Comparison of ENCODE assay signal across 19 mouse cellular contexts in the genomic region with DNA sequence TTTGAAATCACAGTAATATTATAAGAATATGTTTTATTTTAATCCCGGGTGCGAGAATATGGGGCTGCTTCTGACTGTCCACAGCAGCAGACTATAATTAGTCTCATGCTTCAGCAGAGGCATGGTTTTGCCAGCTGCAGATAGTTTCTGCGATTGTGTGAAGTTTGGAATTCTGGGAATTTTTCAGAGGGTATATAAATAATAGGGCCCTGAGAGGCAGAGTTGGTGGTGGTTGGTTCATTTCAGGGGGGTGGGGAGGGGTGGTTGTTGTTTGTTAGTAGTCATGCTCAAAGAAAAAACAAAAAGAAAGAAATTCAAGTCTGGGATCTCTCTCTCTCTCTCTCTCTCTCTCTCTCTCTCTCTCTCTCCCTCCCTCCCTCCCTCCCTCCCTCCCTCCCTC.
A peak's percentile ranks its signal among the peaks of the same experiment; 100 is the strongest.
DNase-seq lines count a peak whose midpoint lies in the region; ATAC-seq lines count a peak whose summit lies in the region.
"Had no signal": no experiment of that assay in that cellular context is flagged by ENCODE, and none has a peak within 500 bp of the region (broad histone marks: within the 10 kb centered on the region; RNA-seq: fewer than 3 reads in every experiment).

No protein-coding gene starts in this region.

- DNase-seq in forebrain, embryonic 10.5 days (ENCODE audit: extremely low spot score, low spot score), result no peak
- DNase-seq in heart, adult 8-10 months (ENCODE audit: low spot score), result no peak
- DNase-seq in hindbrain, embryonic 10.5 days (ENCODE audit: low spot score), result no peak
- DNase-seq in hindbrain, embryonic 14.5 days (ENCODE audit: low spot score), result no peak
- DNase-seq in telencephalon, adult 2 months (ENCODE audit: low read depth, low spot score), result peak; percentile 18
- no peak for DNase-seq in right cerebral cortex, postnatal 36 days (ENCODE audit: low spot score in 2 of 2)
- DNase-seq: adrenal gland, postnatal 25 days; cerebellum, adult 2 months; cerebellum, postnatal 10 days; gastrocnemius, postnatal 36 days; heart, adult 11 months; kidney, adult 11 months; kidney, adult 9 months had no signal

- H3K9ac ChIP-seq in forebrain, embryonic 13.5 days, result no peak overlapping the region
- no peak overlapping the region for H3K9ac ChIP-seq in heart, embryonic 13.5 days
- H3K9ac ChIP-seq in hindbrain, embryonic 14.5 days, result no peak overlapping the region
- H3K9ac ChIP-seq: hindbrain, embryonic 12.5 days had no signal

- H3K27ac ChIP-seq in forebrain, embryonic 10.5 days, result peak overlapping the region; percentile 65; the same call in 1 of the 2 replicates
- no peak overlapping the region for H3K27ac ChIP-seq in forebrain, embryonic 13.5 days
- 0 out of 2 replicates have a peak overlapping the region, but pooled peaks have one; percentile 12 for H3K27ac ChIP-seq in heart, embryonic 13.5 days (replicated peaks)
- peak overlapping the region; percentile 70; the same call in 1 of the 2 replicates for H3K27ac ChIP-seq in hindbrain, embryonic 10.5 days
- no peak overlapping the region for H3K27ac ChIP-seq in hindbrain, embryonic 14.5 days
- H3K27ac ChIP-seq: hindbrain, embryonic 12.5 days; hindbrain, postnatal 0 days had no signal

- no peaks in the 10 kb centered on the region for H3K27me3 ChIP-seq in forebrain, embryonic 10.5 days (ENCODE audit: poor library complexity, severe bottlenecking)
- H3K27me3 ChIP-seq in forebrain, embryonic 13.5 days, result no peaks in the 10 kb centered on the region
- H3K27me3 ChIP-seq in heart, embryonic 13.5 days (replicated peaks), result no peaks in the 10 kb centered on the region
- no peaks in the 10 kb centered on the region for H3K27me3 ChIP-seq in hindbrain, embryonic 10.5 days (ENCODE audit: insufficient read depth, poor library complexity, severe bottlenecking)
- H3K27me3 ChIP-seq in hindbrain, embryonic 14.5 days (ENCODE audit: control insufficient read depth, insufficient read depth, low read length), result no peaks in the 10 kb centered on the region
- H3K27me3 ChIP-seq: hindbrain, embryonic 12.5 days; Patski had no signal

- 79% methylated on average over 3 of the region's 3 CpGs for WGBS in forebrain, embryonic 10.5 days
- 70% methylated on average over 3 of the region's 3 CpGs for WGBS in forebrain, embryonic 13.5 days
- WGBS in heart, embryonic 13.5 days, result 36% methylated on average over 3 of the region's 3 CpGs
- 78% methylated on average over 3 of the region's 3 CpGs for WGBS in hindbrain, embryonic 10.5 days
- 77% methylated on average over 3 of the region's 3 CpGs for WGBS in hindbrain, embryonic 14.5 days

- H3K36me3 ChIP-seq in forebrain, embryonic 10.5 days (replicated peaks), result no peaks in the 10 kb centered on the region
- no peaks in the 10 kb centered on the region for H3K36me3 ChIP-seq in forebrain, embryonic 13.5 days (ENCODE audit: poor library complexity, severe bottlenecking)
- H3K36me3 ChIP-seq in heart, embryonic 13.5 days, result no peaks in the 10 kb centered on the region
- H3K36me3 ChIP-seq in hindbrain, embryonic 10.5 days, result no peaks in the 10 kb centered on the region
- H3K36me3 ChIP-seq in hindbrain, embryonic 14.5 days (replicated peaks; ENCODE audit: control insufficient read depth, insufficient read depth), result no peaks in the 10 kb centered on the region
- H3K36me3 ChIP-seq: hindbrain, embryonic 12.5 days had no signal

- ATAC-seq in forebrain, embryonic 13.5 days, result no peak
- ATAC-seq in heart, embryonic 13.5 days (ENCODE audit: extremely low read depth, insufficient number of reproducible peaks, low FRiP score, low TSS enrichment), result no peak
- no peak for ATAC-seq in hindbrain, embryonic 14.5 days (ENCODE audit: low FRiP score)
- ATAC-seq: activated CD4-positive, CD25-positive, alpha-beta regulatory T cell, adult 4 months; hindbrain, postnatal 0 days; Patski had no signal

- peaks cover 24% of the 10 kb centered on the region for H3K4me1 ChIP-seq in forebrain, embryonic 10.5 days
- H3K4me1 ChIP-seq in forebrain, embryonic 13.5 days, result peaks cover 10% of the 10 kb centered on the region
- H3K4me1 ChIP-seq in heart, embryonic 13.5 days, result peaks cover 35% of the 10 kb centered on the region
- H3K4me1 ChIP-seq in hindbrain, embryonic 10.5 days (replicated peaks), result peaks cover 23% of the 10 kb centered on the region
- H3K4me1 ChIP-seq in hindbrain, embryonic 14.5 days (replicated peaks; ENCODE audit: control insufficient read depth, insufficient read depth, low read length), result peaks cover 10% of the 10 kb centered on the region; the same call in 1 of the 2 replicates

- H3K9me3 ChIP-seq in forebrain, embryonic 10.5 days, result peaks cover 7% of the 10 kb centered on the region; the same call in 1 of the 2 replicates
- no peaks in the 10 kb centered on the region for H3K9me3 ChIP-seq in forebrain, embryonic 13.5 days (replicated peaks)
- no peaks in the 10 kb centered on the region for H3K9me3 ChIP-seq in heart, embryonic 13.5 days
- H3K9me3 ChIP-seq in hindbrain, embryonic 10.5 days, result peaks cover 9% of the 10 kb centered on the region; the same call in 1 of the 2 replicates
- peaks cover 4% of the 10 kb centered on the region for H3K9me3 ChIP-seq in hindbrain, embryonic 14.5 days (ENCODE audit: control insufficient read depth, low read length)
- H3K9me3 ChIP-seq: hindbrain, embryonic 12.5 days had no signal

- H3K4me2 ChIP-seq in forebrain, embryonic 13.5 days, result no peak overlapping the region
- H3K4me2 ChIP-seq in heart, embryonic 13.5 days, result no peak overlapping the region
- no peak overlapping the region for H3K4me2 ChIP-seq in hindbrain, embryonic 14.5 days (replicated peaks)
- H3K4me2 ChIP-seq: hindbrain, embryonic 12.5 days had no signal

- H3K4me3 ChIP-seq in forebrain, embryonic 10.5 days, result no peak overlapping the region
- H3K4me3 ChIP-seq in forebrain, embryonic 13.5 days, result no peak overlapping the region
- no peak overlapping the region for H3K4me3 ChIP-seq in heart, embryonic 13.5 days
- no peak overlapping the region for H3K4me3 ChIP-seq in hindbrain, embryonic 10.5 days
- H3K4me3 ChIP-seq in hindbrain, embryonic 14.5 days (replicated peaks; ENCODE audit: low read length), result no peak overlapping the region
- H3K4me3 ChIP-seq: hindbrain, embryonic 12.5 days had no signal

Comparison
In these comparisons a context has a peak if more than half of its experiments do, and no peak if none do; other contexts are left out.
1. H3K27ac ChIP-seq: peak in forebrain, embryonic 10.5 days (single experiment), heart, embryonic 13.5 days (single experiment) and hindbrain, embryonic 10.5 days (single experiment); none in forebrain, embryonic 13.5 days (single experiment) and hindbrain, embryonic 14.5 days (single experiment).